Mouse (Mus musculus): ENCODE results near the gene Clk4.

- no peak for TF ChIP-seq GATA1 (IDR thresholded peaks at IDR 0.05; ENCODE audit: borderline replicate concordance, low read length)
- TF ChIP-seq CTCF (IDR thresholded peaks at IDR 0.05; ENCODE audit: low read depth, low read length): no peak
- TF ChIP-seq TAL1 (conservative IDR thresholded peaks at IDR 0.05; ENCODE audit: low read depth, low read length): no peak
- no peak for TF ChIP-seq GATA2 (IDR thresholded peaks at IDR 0.05; ENCODE audit: borderline replicate concordance, low read depth, low read length)
- no peak for TF ChIP-seq POLR2AphosphoS5 (IDR thresholded peaks at IDR 0.05; ENCODE audit: insufficient replicate concordance, low read depth, low read length)
Observed at GRCm38 (mm10) chr11:51234626-51235025, 26.9 kb upstream of the Clk4 start.
